Mouse (Mus musculus): ENCODE measurements at regions not wholly inside any gene's neighbourhood (a gene's known extent, or its start where the extent isn't known, plus 50 kb on each side); places are given as distances from the start of the nearest gene placed in this dataset.

DNA sequence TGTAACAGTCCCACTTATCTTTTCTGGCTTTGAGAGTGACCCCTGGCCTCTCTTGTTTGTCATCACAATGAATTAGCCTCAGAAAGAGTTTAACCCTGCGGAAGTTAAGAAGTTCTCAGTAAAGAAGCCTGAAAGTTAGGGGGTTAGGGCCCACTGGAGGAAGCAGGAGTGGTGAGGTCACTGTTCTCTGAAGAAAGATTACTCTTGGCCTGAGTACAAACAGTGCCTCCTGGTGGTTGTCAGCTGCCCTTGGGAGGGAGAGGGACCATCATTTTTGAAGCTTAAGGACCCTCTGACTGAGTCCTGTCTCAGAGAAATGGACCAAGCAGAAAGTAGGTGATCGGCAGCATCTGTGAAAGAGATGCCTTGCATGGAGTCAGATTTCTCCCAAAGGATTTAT, 318.3 kb upstream of the Id2 start:
- no peak for DNase-seq (ENCODE audit: extremely low spot score, low read depth, low spot score)

DNA sequence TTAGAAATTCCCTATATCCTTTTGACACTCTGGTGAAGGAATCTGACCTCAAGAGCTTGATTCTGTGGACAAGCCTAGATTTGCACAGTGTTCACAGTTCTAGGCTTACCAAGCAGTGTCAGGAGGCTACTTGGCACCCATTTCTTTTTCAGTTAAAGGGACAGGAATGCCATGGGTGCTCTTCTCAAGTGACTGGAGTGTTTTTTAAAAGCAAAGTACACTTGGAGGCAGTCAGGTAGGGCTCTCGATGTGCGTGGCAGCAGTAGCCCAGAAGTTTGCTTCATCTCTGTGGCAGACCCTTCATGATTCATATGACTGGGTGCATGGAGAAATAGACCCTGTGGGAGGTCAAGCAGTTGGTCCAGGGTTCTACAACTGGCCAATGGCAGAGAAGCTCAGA, 310.4 kb upstream of the Id2 start:
- DNase-seq (ENCODE audit: extremely low spot score, low read depth, low spot score) = no peak

GRCm38 (mm10) chr12:25400326-25400725, 303.4 kb upstream of the Id2 start:
- no peak for DNase-seq (ENCODE audit: extremely low spot score, low read depth, low spot score)

- DNase-seq (ENCODE audit: extremely low spot score, low read depth, low spot score) = no peak
These were observed 301.8 kb upstream of the Id2 start for GRCm38 (mm10) chr12:25398726-25399125.

DNA sequence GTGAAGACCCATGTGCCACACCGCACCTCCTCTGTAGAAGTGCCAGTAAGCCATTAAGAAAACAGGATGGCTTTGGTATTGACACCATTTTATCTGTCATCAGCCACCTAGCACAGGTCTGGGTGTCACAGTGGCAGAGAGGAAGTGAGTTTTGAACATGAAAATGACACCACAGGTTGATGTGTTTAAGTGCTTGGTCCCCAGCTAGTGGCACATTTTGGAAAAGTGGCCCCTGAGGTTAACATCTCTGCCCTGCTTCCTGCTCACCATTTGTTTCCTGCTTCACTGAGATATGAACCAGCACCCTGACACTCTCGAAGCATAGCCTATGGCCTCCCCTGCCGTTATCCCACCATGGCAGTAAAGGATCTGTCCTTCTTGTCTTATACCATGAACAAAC, 297.4 kb upstream of the Id2 start:
- no peak for DNase-seq (ENCODE audit: extremely low spot score, low read depth, low spot score)

- no peak for DNase-seq (ENCODE audit: extremely low spot score, low read depth, low spot score)
These were observed 296.6 kb upstream of the Id2 start for GRCm38 (mm10) chr12:25393501-25393900.

DNA sequence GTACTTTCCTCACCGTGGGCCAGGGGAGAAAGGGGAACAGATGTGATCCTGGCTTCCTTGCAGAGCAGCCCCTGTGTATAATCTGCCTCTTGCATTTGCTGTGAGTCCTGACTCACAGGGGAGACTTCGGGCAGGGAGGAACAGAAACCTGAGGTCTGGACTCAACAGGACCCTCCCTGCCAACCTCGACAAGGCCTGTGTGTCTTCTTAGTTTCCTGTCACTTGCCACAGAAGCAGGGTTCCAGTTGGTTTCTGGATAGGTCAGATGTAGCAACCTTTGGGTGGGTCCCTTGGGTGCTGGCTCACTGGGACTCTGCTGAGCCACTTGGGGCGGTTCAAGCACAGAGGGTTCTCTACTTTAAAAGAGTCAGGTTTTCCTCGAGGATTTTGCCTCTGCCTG, 292.3 kb upstream of the Id2 start:
- no peak for DNase-seq (ENCODE audit: extremely low spot score, low read depth, low spot score)

DNA sequence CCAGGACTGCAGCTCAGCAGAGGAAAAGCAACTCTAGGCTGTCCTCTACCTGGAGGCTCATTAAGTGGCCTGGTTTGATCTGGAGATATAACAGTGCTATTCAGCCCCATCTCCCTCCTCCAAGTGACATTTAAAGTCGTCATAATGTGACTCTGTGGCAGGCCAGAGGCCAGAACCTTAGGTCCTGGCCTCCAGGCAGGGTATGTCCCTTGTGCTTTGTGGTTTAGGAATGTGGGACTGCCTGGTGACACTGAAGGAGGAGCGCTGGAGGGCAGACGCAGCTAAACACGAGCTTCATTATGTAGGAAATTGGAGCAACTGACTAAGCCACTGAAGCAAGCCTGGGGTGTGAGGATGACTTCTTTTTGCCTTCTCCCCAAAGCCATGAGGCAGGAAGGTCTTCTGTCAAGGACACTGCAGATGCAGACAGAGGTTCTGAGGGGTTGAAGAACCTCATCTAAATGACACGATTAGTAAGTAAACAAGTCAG, 290.9 kb upstream of the Id2 start:
- no peak for DNase-seq (ENCODE audit: extremely low spot score, low read depth, low spot score)

DNA sequence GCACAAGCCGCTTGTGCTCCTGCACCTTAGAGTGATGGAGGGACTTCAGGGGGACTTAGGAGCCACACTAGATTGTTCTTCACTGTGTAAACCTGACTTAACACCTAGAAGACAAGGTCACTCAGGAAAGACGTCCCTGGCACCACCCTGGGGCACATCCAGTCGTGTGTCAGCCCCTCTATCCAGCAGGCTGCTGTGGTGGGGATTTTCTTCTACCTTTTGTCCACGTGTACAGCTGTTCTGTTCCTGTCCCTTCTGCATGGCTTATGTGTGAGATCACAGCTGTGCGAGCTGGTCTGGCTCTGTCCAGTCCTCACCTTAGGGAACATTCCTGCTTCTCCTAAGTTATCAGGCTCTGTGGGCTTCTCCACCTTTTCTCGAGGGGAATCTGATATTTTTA, 286.0 kb upstream of the Id2 start:
- no peak for DNase-seq (ENCODE audit: extremely low spot score, low read depth, low spot score)

- DNase-seq (ENCODE audit: extremely low spot score, low read depth, low spot score) = no peak
These were observed 285.5 kb upstream of the Id2 start for GRCm38 (mm10) chr12:25382475-25382874.

GRCm38 (mm10) chr12:25381619-25382018, 284.7 kb upstream of the Id2 start:
- DNase-seq (ENCODE audit: extremely low spot score, low read depth, low spot score) = no peak

- DNase-seq (ENCODE audit: extremely low spot score, low read depth, low spot score) = no peak
These were observed 283.1 kb upstream of the Id2 start for GRCm38 (mm10) chr12:25379996-25380395.

- no peak for DNase-seq (ENCODE audit: extremely low spot score, low read depth, low spot score)
These were observed 282.1 kb upstream of the Id2 start for GRCm38 (mm10) chr12:25379016-25379415.

DNA sequence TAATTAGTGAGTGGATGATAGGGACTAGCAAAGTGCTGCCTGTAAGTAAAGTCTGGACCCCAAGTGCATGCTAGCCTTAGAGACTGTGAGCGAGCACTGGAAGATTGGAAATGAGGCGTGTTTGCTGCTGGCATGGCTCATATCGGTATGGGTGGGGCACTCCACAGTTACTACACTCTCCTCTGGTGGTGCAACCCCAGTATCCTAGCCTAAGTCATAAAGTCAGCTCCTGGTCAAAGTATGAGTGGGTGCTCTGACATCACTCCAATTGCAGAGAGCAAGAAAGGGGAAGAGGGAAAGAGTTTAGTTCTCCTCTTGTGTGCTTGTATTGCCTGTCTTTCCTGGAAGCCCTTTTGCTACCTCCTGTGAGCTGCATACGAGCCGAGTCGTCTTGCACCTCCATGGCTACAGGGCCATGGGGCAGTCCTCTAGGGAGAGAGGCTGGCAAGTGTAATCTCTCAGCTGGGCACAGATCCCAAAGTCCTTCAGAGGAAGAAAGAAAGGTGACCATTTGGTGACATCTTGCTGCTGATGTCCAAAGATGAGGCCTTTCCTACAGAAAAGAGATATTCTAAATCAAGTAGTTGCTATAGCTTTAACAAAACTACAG, 281.2 kb upstream of the Id2 start:
- DNase-seq (ENCODE audit: extremely low spot score, low read depth, low spot score) = no peak

- no peak for DNase-seq (ENCODE audit: extremely low spot score, low read depth, low spot score)
These were observed 279.5 kb upstream of the Id2 start for GRCm38 (mm10) chr12:25376451-25376850.

- no peak for DNase-seq (ENCODE audit: extremely low spot score, low read depth, low spot score)
These were observed 270.6 kb upstream of the Id2 start for GRCm38 (mm10) chr12:25367541-25367940.

DNA sequence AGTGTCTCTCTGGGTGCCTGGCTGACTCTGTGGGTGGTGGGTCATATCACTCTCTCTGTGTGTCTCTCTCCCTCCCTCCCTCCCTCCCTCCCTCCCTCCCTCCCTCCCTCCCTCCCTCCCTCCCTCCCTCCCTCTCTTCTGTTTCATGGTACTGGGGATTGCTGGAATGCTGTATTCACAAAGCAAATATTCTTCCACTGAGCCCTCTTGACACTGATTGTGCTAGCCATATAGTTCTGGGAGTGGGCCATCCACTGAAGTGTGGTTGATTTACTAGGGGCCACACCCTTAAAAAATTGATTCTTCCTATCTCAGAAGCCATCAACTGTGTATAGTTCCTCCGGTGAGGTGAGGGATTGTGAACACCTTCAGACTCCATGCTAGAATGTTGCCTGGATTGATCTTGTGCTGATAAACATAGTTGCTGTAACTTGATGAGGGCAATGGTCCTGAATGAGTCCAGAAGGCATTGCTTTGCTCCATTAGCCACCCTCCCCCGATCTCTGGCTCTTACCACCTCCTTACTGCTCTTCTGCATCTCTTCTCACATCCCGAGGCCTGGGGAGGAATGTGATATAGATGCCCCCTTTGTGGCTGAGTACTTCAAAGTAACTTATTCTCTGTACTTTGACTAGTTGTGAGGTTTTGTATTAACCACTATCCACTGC, 268.8 kb upstream of the Id2 start:
- DNase-seq (ENCODE audit: extremely low spot score, low read depth, low spot score) = no peak

- no peak for DNase-seq (ENCODE audit: extremely low spot score, low read depth, low spot score)
These were observed 268.1 kb upstream of the Id2 start for GRCm38 (mm10) chr12:25364966-25365568.

- no peak for DNase-seq (ENCODE audit: extremely low spot score, low read depth, low spot score)
These were observed 266.9 kb upstream of the Id2 start for GRCm38 (mm10) chr12:25363839-25364238.

GRCm38 (mm10) chr12:25363341-25363740, 266.4 kb upstream of the Id2 start:
- DNase-seq (ENCODE audit: extremely low spot score, low read depth, low spot score) = no peak

GRCm38 (mm10) chr12:25362771-25363170, 265.8 kb upstream of the Id2 start:
- no peak for DNase-seq (ENCODE audit: extremely low spot score, low read depth, low spot score)

- no peak for DNase-seq (ENCODE audit: extremely low spot score, low read depth, low spot score)
These were observed 263.8 kb upstream of the Id2 start for GRCm38 (mm10) chr12:25360726-25361125.

All from hindlimb bud, embryonic 11.5 days (tissue).